Mouse (Mus musculus) E14TG2a.4 (cell line): ENCODE data around the gene Prrg2.

Source experiments
- CTCF ChIP-seq: conservative IDR thresholded peaks from 2 replicates; pipeline ENCODE4 v1.5.1; 2014; ENCODE audit warnings: low read length
- NANOG ChIP-seq: IDR thresholded peaks from 2 replicates; pipeline ENCODE4 v1.6.1; 2014; ENCODE audit warnings: borderline replicate concordance, low read length, mixed read lengths
- POU5F1 ChIP-seq: IDR thresholded peaks from 2 replicates; pipeline ENCODE4 v1.6.1; 2014; ENCODE audit warnings: low read length, borderline replicate concordance

- TF ChIP-seq CTCF (no peak), POU5F1 (no peak), NANOG (no peak)
Measured at GRCm38 (mm10) chr7:45092828-45093515, 30.5 kb upstream of the Prrg2 start.
